Mouse (Mus musculus) cerebellum, adult 2 months (tissue): ENCODE measurements at regions not wholly inside any gene's neighbourhood (a gene's known extent, or its start where the extent isn't known, plus 50 kb on each side); places are given as distances from the start of the nearest gene placed in this dataset.

Experiments
- DNase-seq, 2 experiments: peaks; one replicate each; pipeline ENCODE4 v3.0.0; 2021
- H3K27ac ChIP-seq: fragments of 200-500 bp; 2 replicates; pipeline ENCODE4 v1.5.1; 2012; ENCODE audit warnings: low read length, control low read depth, inconsistent platforms; ENCODE audit not compliant: insufficient read depth
- H3K27me3 ChIP-seq: fragments of 200-500 bp; 2 replicates; pipeline ENCODE4 v1.6.1; 2012; ENCODE audit warnings: inconsistent platforms, mild to moderate bottlenecking, low read length, moderate library complexity; ENCODE audit not compliant: control insufficient read depth, insufficient read depth
- H3K4me1 ChIP-seq: fragments of 200-500 bp; 2 replicates; pipeline ENCODE4 v1.6.1; 2011; ENCODE audit warnings: low read length; ENCODE audit not compliant: control insufficient read depth, insufficient read depth
- H3K4me3 ChIP-seq: fragments of 200-500 bp; replicated peaks from 2 replicates; pipeline ENCODE3; 2011; ENCODE audit warnings: mild to moderate bottlenecking, low read depth, low read length, control low read depth; ENCODE audit not compliant: insufficient read depth
- CTCF ChIP-seq: fragments of 200-500 bp; IDR thresholded peaks from 2 replicates; pipeline ENCODE4 v1.5.1; 2011; ENCODE audit warnings: low read depth, mild to moderate bottlenecking, control low read depth, low read length, moderate library complexity, borderline replicate concordance; ENCODE audit not compliant: insufficient read depth
- POLR2A ChIP-seq: fragments of 200-500 bp; IDR thresholded peaks from 2 replicates; pipeline ENCODE4 v1.6.1; 2011; ENCODE audit warnings: low read length, control low read depth, borderline replicate concordance; ENCODE audit not compliant: insufficient read depth
- WGBS: fragments of 180-500 bp; shearing (Covaris S2); methylation state at CpG from one replicate; pipeline ENCODE4 v1.1.7; 2018; 5-methylcytosine and 5-hydroxymethylcytosine counted together

DNA sequence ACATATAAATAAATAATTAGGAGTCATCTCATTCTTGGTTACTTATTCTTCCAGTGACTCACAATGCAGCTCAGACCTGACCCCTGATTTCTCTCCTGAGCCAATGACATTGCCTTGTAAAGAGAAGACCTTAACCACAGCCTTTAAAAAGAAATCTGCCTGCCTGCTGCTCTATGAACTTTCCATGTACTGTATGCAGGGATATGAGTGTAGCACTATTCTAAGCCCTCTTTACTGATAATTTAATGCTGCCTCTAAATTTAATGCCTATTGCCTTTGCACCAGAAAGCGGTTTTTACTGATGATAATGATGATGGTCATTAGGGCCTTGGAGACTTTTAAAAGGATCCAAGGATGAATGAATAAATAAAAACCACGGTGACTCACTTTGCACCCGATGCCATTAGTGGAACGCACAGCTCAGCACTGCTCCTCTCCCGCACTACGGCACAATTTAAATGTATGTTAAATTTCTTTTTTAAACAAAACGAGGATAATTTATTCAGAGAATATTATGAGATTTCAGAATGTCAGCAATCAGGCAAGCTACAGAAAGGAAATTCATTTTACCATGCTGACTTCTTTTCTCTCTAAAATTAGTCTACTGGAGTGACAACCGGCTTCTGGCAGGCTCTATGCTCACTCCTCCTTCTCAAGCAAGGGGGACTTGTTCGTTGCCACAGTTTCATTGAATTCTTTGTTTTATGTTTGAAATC is 139.5 kb upstream of the Zfp770 start:
- 74% methylated on average over 9 of the region's 9 CpGs for WGBS
- Histone ChIP-seq H3K27ac (no peak overlapping the region), H3K27me3 (no peaks in the 10 kb centered on the region), H3K4me3 (no peak overlapping the region), H3K4me1 (no peaks in the 10 kb centered on the region)
- DNase-seq: no peak
- TF ChIP-seq CTCF (no peak), POLR2A (no peak)

DNA sequence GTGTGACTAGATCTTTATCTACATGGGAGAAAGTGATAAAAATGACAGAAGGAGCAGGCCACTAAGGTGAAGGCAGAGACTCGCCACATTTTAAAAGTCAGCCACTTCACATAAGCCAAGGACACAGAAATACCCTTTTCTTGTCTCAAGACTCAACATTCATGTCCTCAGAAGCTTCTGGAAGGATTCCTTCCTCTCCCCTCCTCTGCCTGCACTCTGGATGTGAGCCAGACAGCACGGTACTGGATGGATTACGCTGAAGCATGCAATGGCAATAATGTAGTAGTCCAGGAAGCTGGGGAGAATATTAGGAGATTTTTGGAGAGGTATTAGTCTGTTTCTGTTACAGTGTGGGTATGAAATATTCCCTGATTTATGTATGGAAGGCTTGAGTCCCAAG is 100.5 kb upstream of the Zfp770 start:
- Histone ChIP-seq H3K4me3 (no peak overlapping the region), H3K27ac (no peak overlapping the region), H3K4me1 (no peaks in the 10 kb centered on the region), H3K27me3 (no peaks in the 10 kb centered on the region)
- DNase-seq: no peak
- TF ChIP-seq CTCF (no peak), POLR2A (no peak)
- 39% methylated on average over 3 of the region's 3 CpGs for WGBS

DNA sequence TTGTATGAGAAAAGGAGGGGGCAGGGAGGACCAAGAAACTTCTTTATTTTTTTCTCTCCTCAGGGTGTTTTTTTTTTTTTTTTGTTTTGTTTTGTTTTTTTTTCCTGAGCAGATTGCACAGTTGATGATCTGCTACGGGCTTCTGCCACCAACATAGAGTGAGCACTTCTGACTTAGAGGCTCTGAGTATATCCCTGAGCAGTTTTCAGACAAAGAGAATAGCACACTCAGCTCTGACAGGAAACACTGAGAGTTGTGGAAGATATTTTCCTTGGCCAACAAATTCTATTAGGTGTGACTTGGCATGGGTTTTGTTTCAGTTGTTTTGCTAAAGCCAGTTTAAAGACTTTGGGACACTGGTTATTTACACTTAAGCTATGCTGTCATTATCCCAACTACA is 93.8 kb upstream of the Zfp770 start:
- 40% methylated on average over 1 of the region's 1 CpGs for WGBS
- no peaks in the 10 kb centered on the region for H3K27me3 ChIP-seq
- H3K4me3 ChIP-seq: no peak overlapping the region
- no peak for TF ChIP-seq POLR2A
- TF ChIP-seq CTCF: no peak
- H3K4me1 ChIP-seq: no peaks in the 10 kb centered on the region
- no peak overlapping the region for H3K27ac ChIP-seq
- no peak for DNase-seq

DNA sequence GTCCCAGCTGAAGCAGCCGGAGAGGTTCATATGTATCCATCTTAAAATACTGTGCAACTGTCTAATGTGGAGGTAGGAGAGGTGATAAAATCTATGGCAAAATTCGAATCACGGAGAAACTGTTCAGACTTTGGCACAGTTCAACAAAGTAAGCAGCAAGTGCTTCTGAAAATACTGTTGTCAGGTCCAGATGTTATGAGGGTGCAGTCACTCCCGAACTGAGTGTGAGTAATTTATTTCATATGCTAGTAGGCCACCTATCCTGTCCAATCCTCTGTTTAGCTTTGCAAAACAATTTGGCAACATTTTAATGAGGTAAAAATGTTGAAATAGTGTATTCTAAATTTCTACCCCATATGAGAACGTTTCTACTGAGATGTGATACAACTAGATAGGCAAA is 90.1 kb upstream of the Zfp770 start:
- no peak for DNase-seq
- H3K27me3 ChIP-seq: no peaks in the 10 kb centered on the region
- no peak overlapping the region for H3K27ac ChIP-seq
- WGBS: 79% methylated on average over 5 of the region's 5 CpGs
- TF ChIP-seq POLR2A (no peak), CTCF (no peak)
- no peak overlapping the region for H3K4me3 ChIP-seq
- H3K4me1 ChIP-seq: no peaks in the 10 kb centered on the region

DNA sequence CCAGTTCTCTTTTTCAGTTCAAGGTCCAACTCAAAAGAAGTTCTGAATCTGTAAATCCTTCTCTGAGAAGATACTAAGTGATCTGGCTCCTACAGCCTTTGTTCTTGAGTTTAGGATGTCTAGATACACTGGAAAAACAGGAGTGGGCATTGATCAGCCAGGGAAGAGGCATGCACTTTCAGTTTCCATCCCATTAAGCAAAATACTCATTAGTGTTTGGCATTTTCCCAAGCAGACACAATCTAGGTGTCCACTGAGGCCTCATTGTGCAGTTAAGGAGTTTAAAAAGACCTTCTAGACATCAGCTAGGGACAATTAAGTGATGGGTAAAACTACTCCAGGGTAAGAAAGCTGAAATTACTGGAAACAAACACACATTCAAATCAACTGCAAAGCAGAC is 74.3 kb upstream of the Zfp770 start:
- H3K27me3 ChIP-seq: no peaks in the 10 kb centered on the region
- TF ChIP-seq POLR2A: no peak
- no peak for TF ChIP-seq CTCF
- no peak for DNase-seq
- no peak overlapping the region for H3K4me3 ChIP-seq
- H3K27ac ChIP-seq: no peak overlapping the region
- no peaks in the 10 kb centered on the region for H3K4me1 ChIP-seq

DNA sequence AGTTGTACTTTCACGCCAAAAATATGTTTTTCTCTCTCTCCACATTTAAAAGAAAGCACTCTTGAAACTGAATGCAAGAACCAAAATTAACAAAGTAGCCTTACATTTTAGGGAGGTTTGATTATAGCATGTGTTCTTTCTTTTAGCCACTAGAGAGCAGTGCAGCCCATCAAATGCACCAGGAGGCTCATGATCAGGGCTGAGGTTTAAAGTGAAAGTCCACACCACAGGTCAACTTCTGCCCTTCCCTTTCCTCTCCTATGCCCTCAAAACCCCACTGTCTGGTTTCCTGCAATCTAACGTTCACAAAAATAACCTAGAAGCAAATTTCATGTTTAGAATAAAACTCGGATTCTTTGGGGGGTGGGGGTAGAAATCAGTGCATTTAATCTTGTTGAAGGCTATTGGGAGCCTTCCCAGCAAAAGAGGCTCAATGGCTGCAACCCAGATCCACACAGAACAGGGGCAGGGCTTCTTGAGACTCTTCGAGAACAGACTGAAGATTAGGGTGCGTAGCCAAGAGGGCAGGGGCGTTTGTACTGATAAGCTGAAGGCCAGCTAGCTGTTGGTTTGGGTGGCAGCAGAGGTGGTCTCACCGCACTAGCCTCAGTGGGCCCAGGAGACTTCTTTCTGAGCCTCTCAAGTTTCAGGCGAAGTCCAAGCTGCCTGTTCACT is 59.3 kb upstream of the Zfp770 start:
- TF ChIP-seq CTCF (peak; percentile 84), POLR2A (no peak)
- Histone ChIP-seq H3K4me1 (no peaks in the 10 kb centered on the region), H3K4me3 (no peak overlapping the region), H3K27ac (no peak overlapping the region), H3K27me3 (no peaks in the 10 kb centered on the region; the same call in 1 of the 2 replicates)
- 38% methylated on average over 8 of the region's 8 CpGs for WGBS
- DNase-seq: peak; percentile 7 to 12

DNA sequence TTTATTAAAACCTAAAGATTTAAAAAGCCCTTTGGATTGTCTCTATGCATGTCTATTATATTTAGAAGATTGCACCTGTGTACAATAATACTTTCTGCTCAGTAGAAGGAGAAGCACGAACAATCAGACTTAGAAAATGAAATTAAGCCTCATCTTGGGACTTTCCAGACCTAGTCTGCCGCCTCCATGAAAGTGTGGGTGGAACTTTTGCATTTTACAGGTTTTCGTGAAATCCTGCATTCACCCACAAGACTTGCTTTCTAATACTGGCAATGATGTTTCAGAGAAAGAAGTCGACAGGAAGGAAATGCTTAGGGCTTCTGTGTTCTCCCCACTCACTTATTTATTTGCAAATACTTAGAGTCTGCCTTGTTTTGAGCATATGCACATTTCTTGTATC is 58.3 kb upstream of the Zfp770 start:
- Histone ChIP-seq H3K27me3 (no peaks in the 10 kb centered on the region; the same call in 1 of the 2 replicates), H3K4me3 (no peak overlapping the region), H3K4me1 (no peaks in the 10 kb centered on the region), H3K27ac (no peak overlapping the region)
- no peak for TF ChIP-seq POLR2A
- no peak for TF ChIP-seq CTCF
- WGBS: 68% methylated on average over 4 of the region's 4 CpGs
- DNase-seq: no peak
